Mouse (Mus musculus) erythroblast, adult 5-6 weeks (primary cell): ENCODE results near the gene Dnajc22. TPM values are rescaled to one million over a fixed set of nuclear protein-coding genes. Genes with fewer than 3 reads are reported as not detected.

Experiments
- ATAC-seq: replicated peaks from 2 replicates; pipeline ENCODE4 v1.8.0; 2016; ENCODE audit warnings: moderate number of reproducible peaks, mild to moderate bottlenecking, moderate TSS enrichment, inconsistent platforms; ENCODE audit not compliant: poor library complexity, low FRiP score, severe bottlenecking
- total RNA-seq, 2 experiments: library from RNA; stranded (forward) in 1 of 2; stranded (reverse) in 1 of 2; fragments of 150-400 nt in 1 of 2; fragments of 200-764, 138-1000 nt in 1 of 2; gene quantifications; 2 replicates each; pipeline versions ENCODE4 v1.2.3 to v1.2.4; 2015 to 2017; ENCODE audit warnings: low replicate concordance in 2 of 2

Dnajc22 gene
- total RNA-seq, 2 experiments from 2014 or later, result not detected

- ATAC-seq, result no peak
Measured at GRCm38 (mm10) chr15:99112843-99113395, 19.9 kb downstream of the Dnajc22 start.

GRCm38 (mm10) chr15:99113396-99113975 lies 20.5 kb downstream of the Dnajc22 start:
- no peak for ATAC-seq

- no peak for ATAC-seq
Measured at GRCm38 (mm10) chr15:99114312-99115064, 21.5 kb downstream of the Dnajc22 start.

- ATAC-seq, result no peak
Measured at GRCm38 (mm10) chr15:99115065-99115423, 22.1 kb downstream of the Dnajc22 start.

GRCm38 (mm10) chr15:99116539-99116938 lies 23.6 kb downstream of the Dnajc22 start:
- no peak for ATAC-seq

GRCm38 (mm10) chr15:99120814-99121213 lies 27.8 kb downstream of the Dnajc22 start:
- ATAC-seq, result no peak

- ATAC-seq, result no peak
Measured at GRCm38 (mm10) chr15:99122642-99123041, 29.7 kb downstream of the Dnajc22 start.

- ATAC-seq, result no peak
Measured at GRCm38 (mm10) chr15:99125711-99126080, 32.7 kb downstream of the Dnajc22 start, which contains the start of gene Spats2. Gene Spats2, plus strand, starts transcription at chr15:99125916.

- no peak for ATAC-seq
Measured at GRCm38 (mm10) chr15:99126081-99126815, 33.3 kb downstream of the Dnajc22 start.

- ATAC-seq, result no peak
Measured at GRCm38 (mm10) chr15:99126816-99127365, 33.9 kb downstream of the Dnajc22 start.

GRCm38 (mm10) chr15:99127851-99128522 lies 35.0 kb downstream of the Dnajc22 start:
- no peak for ATAC-seq

- no peak for ATAC-seq
Measured at GRCm38 (mm10) chr15:99129441-99129840, 36.5 kb downstream of the Dnajc22 start.

GRCm38 (mm10) chr15:99129956-99130910 lies 37.3 kb downstream of the Dnajc22 start:
- ATAC-seq, result no peak

- ATAC-seq, result no peak
Measured at GRCm38 (mm10) chr15:99138389-99138788, 45.4 kb downstream of the Dnajc22 start.

GRCm38 (mm10) chr15:99139669-99140068 lies 46.7 kb downstream of the Dnajc22 start:
- peak; percentile 63 for ATAC-seq

- no peak for ATAC-seq
Measured at GRCm38 (mm10) chr15:99150516-99150915, 57.5 kb downstream of the Dnajc22 start.

GRCm38 (mm10) chr15:99151324-99151723 lies 58.4 kb downstream of the Dnajc22 start:
- no peak for ATAC-seq

- no peak for ATAC-seq
Measured at GRCm38 (mm10) chr15:99153466-99153865, 60.5 kb downstream of the Dnajc22 start.
